Mouse (Mus musculus): ENCODE results near the gene Arfip1.

- TF ChIP-seq POLR2A (IDR thresholded peaks at IDR 0.05; ENCODE audit: insufficient read depth, low read depth, low read length) (no peak), CTCF (IDR thresholded peaks at IDR 0.05) (no peak)
Measured at GRCm38 (mm10) chr3:84570501-84570900, 11.9 kb downstream of the Arfip1 start.
